Mouse (Mus musculus): ENCODE measurements around the gene Dgka.

The Dgka gene

DNA sequence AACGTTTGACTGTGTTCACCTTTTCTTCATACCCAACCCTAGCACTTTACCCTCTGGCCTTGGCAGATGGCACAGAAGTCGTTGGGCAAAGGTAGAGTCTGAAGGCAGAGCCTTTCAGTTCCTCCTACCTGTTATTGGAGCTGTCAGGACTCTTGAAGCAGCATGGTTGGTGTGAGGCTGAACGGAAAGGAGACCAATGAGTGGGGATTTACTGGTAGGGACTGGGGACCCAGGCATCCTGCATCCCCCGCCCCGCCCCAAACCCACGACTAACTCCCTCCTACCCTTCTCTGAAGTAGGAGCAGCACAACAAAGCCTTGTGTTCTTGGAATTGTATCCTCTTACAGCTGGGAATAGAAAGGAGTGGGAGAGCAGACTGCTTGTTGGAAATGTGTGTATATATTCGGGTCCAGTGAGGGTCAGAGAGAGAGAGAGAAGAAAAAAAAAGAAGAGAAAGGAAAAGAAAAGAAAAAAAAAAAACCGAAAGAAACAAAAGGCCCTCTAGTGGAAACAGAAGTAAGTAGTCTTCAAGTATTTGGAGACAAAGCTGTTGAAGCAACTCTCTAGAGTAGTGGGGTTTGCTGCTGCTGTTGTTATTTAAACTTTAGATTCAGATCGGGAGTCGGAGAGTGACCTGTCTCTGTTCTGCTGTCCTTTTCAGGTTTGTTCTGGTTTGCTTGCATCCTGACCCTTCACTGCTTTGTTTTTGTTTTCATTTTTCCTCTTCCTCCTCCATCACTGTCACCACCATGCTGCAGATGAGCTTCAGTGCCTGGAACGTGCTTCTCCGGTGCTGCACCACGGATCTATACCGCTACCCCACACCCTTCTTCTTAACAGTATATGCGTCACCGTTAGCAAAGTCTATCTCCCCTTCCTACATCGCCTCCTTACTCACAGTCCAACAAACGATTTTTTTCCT lies at the start of gene Dgka:
TSS of gene Dgka (minus strand) at position 176 of the 922 bp plus-strand sequence.
- DNase-seq (ENCODE audit: low spot score) = peak; percentile 33

- DNase-seq (ENCODE audit: low spot score) = no peak
These were observed 49.7 kb upstream of the Dgka start for GRCm38 (mm10) chr10:128794391-128794790.

GRCm38 (mm10) chr10:128793258-128793657 lies 48.6 kb upstream of the Dgka start:
- DNase-seq (ENCODE audit: low spot score) = no peak

DNA sequence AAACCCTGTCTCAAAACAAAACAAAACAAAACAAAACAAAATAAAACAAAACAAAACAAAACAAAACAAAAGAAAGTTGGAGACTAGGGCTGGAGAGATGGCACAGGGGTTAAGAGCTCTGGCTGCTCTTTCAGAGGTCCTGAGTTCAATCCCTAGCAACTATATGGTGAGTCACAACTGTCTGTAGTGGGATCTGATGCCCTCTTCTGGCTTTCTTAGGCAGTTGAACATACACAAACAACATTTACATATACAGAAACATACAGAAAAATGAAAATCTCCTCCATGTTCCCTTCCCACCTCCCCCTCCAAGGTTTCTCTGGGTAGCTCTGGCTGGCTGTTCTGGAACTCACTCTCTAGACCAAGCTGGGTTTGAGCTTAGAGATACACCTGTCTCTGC lies 47.4 kb upstream of the Dgka start:
- DNase-seq (ENCODE audit: low spot score) = no peak

GRCm38 (mm10) chr10:128790398-128791124 lies 45.9 kb upstream of the Dgka start, which contains the start of gene Mmp19:
Mmp19 (plus strand) TSS chr10:128790910.
- DNase-seq (ENCODE audit: low spot score) = peak; percentile 70

DNA sequence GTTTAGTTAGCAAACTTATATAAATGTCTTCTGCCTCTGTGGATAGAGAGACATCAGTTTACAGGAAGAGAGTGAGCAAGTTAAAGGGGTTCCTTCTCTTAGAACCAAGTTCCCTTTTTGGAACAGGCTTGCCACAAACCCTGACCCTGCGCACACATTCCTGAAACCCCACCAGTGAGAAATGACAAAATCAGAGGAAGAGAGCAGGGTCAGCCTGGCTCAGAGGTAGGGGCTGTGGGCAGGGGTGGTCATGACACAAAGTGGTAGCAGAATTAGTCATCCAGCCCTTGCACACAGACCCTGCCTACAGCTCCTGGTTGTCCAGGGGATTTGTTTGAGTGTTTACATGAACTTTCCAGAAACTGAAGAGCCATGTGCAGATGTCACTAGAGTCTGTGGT lies 35.5 kb upstream of the Dgka start:
- no peak for DNase-seq (ENCODE audit: low spot score)

DNA sequence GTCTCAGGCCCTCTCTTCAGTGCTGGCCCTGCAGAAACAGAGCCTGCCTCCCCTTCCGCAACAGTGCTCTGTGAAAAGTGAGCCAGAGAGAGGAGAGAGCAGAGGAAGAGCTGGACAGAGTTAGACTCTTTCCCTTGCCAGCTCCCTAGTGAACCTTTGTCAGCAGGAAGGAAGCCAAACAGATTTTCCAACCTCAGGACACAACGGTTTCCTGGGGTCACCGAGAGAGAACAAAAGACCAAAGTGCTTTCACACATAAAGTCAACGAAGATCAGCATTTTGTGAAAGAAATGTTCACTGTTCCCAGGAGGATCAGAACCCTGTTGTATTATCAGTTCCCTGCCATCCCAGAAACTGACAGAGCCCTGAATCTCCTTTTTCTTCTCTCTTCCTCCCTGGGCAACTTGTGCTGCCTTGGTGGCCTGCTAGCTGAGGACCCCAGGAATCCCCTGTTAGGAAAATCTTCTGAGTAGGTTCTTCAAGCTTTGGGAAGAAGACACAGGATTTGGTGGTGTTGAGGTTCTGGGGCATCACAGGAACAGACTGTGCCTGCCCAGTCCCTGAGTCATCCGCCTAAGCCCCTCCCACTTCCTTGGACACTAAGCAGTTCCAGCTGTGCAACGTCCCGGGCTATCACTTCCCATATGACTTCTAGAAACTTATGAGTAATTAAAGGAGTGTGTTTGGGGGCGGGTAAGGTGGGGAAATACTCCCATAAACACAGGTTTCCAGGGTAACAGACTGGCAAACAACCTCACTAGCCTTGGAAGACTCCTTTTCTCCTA lies 34.5 kb upstream of the Dgka start:
- DNase-seq (ENCODE audit: low spot score) = peak; percentile 92

DNA sequence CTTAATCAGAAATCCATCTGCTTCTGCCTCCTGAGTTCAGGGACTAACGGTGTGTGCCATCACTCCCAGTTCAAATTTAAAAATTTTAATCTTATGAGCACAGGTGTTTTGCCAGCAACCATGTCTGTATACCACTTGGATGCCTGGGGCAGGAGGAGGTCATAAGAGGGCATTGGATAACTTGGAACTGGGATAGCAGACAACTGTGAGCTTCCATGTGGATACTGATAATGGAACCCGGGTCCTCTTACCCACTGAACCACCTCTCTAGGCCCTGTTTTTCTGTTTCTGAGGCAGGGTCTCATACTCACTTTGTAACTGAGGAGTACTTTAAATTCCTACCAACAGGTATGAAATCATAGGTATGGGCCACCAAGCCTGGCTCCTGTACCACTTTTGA lies 33.8 kb upstream of the Dgka start:
- DNase-seq (ENCODE audit: low spot score) = no peak

GRCm38 (mm10) chr10:128773685-128774084 lies 29.0 kb upstream of the Dgka start:
- peak; percentile 26 for DNase-seq (ENCODE audit: low spot score)

DNA sequence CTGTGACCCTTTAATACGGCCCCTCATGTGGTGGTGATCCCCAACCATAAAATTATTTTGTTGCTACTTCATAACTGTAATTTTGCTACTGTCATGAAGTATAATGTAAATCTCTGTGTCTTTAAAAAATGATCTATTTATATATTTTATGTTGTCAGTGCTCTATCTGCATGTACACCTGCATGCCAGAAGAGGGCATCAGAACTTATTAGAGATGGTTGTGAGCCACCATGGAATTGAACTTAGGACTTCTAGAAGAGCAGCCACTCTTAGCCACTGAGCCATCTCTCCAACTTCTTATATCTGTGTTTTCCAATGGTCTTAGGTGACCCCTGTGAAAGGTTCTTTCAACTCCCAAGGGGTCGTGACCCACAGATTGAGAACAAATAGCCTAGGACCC lies 28.2 kb upstream of the Dgka start:
- DNase-seq (ENCODE audit: low spot score) = no peak

- peak; percentile 89 for DNase-seq (ENCODE audit: low spot score)
These were observed 3.7 kb upstream of the Dgka start for GRCm38 (mm10) chr10:128748252-128748864.

- peak; percentile 93 for DNase-seq (ENCODE audit: low spot score)
These were observed 3.1 kb upstream of the Dgka start, which contains the start of gene Pym1 for GRCm38 (mm10) chr10:128747646-128748251. Pym1 (plus strand) TSS chr10:128747889.

- DNase-seq (ENCODE audit: low spot score) = no peak
These were observed 2.5 kb upstream of the Dgka start for GRCm38 (mm10) chr10:128746972-128747645.

DNA sequence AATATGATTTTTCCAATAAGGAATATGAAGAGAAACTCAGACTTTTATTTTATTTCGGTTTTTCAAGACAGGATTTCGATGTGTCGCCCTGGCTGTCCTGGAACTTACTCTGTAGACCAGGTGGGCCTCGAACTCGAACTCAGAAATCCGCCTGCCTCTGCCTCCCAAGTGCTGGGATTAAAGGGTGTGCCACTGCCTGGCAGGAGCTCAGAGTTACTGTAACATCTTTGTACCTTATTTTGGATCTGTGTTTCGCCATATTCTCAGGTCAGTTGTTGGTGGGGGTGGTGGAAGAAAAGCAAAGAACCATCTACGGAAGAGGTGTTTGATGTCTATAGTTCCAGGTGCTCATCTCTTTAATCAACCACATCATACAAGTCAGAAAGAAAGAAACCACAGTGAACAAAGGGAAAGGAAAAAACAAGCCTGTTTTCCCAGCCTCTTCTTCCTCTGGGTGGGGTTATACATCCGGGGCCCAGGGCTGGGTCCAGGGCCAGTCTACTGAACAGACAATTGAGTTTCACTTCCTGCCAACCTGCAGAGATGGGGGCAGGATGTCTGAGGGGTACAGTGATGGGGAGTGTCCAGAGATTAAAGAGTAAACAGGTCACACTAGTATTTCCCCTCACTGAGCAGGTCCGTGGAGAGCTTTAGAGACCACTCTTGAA lies 1.4 kb upstream of the Dgka start:
- DNase-seq (ENCODE audit: low spot score) = no peak

GRCm38 (mm10) chr10:128744211-128744610 lies 444 bp downstream of the Dgka start:
- DNase-seq (ENCODE audit: low spot score) = no peak

GRCm38 (mm10) chr10:128743791-128744191 lies 864 bp downstream of the Dgka start:
- DNase-seq (ENCODE audit: low spot score) = no peak

GRCm38 (mm10) chr10:128743235-128743634 lies 1.4 kb downstream of the Dgka start:
- no peak for DNase-seq (ENCODE audit: low spot score)

- DNase-seq (ENCODE audit: low spot score) = no peak
These were observed 2.0 kb downstream of the Dgka start for GRCm38 (mm10) chr10:128742616-128743015.

GRCm38 (mm10) chr10:128740296-128740695 lies 4.4 kb downstream of the Dgka start:
- DNase-seq (ENCODE audit: low spot score) = no peak

- no peak for DNase-seq (ENCODE audit: low spot score)
These were observed 7.2 kb downstream of the Dgka start for GRCm38 (mm10) chr10:128737435-128737834.
